Mouse (Mus musculus): ENCODE measurements around the gene Rtn3. TPM values are rescaled to one million over a fixed set of nuclear protein-coding genes. Genes with fewer than 3 reads are reported as not detected.
"Not testable (repeated sequence)": the region's sequence is repeated elsewhere in the genome, so short reads cannot be mapped to it uniquely, and the experiment has no call there.

Gene Rtn3
- 79.9 and 96.3 TPM in 2 replicates for polyA plus RNA-seq (2012; rRNA removed)

- under 1% methylated on average over 80 of the region's 80 CpGs for WGBS
These were observed at the start of gene Rtn3 for GRCm38 (mm10) chr19:7482599-7483511. Gene Rtn3 (minus strand): TSS chr19:7483281.

GRCm38 (mm10) chr19:7531906-7532305, 48.8 kb upstream of the Rtn3 start:
- 96% methylated on average over 5 of the region's 5 CpGs for WGBS
- no peak for DNase-seq (ENCODE audit: low read depth, low spot score)

More at GRCm38 (mm10) chr19:7482599-7483511, at the start of gene Rtn3:
- peak; percentile 95 for DNase-seq (ENCODE audit: low read depth, low spot score)

- peak; percentile 19 for DNase-seq (ENCODE audit: low read depth, low spot score)
- 53% methylated on average over 7 of the region's 7 CpGs for WGBS
These were observed 45.8 kb upstream of the Rtn3 start for GRCm38 (mm10) chr19:7528639-7529428.

- WGBS: 79% methylated on average over 3 of the region's 3 CpGs
- DNase-seq (ENCODE audit: low read depth, low spot score): no peak
These were observed 41.8 kb upstream of the Rtn3 start for GRCm38 (mm10) chr19:7524879-7525278.

GRCm38 (mm10) chr19:7523781-7524180, 40.7 kb upstream of the Rtn3 start:
- no peak for DNase-seq (ENCODE audit: low read depth, low spot score)

- no peak for DNase-seq (ENCODE audit: low read depth, low spot score)
- 92% methylated on average over 1 of the region's 1 CpGs for WGBS
These were observed 40.2 kb upstream of the Rtn3 start for GRCm38 (mm10) chr19:7523292-7523691.

- WGBS: 83% methylated on average over 2 of the region's 2 CpGs
- no peak for DNase-seq (ENCODE audit: low read depth, low spot score)
These were observed 39.8 kb upstream of the Rtn3 start for GRCm38 (mm10) chr19:7522856-7523255.

- WGBS: 78% methylated on average over 3 of the region's 3 CpGs
- no peak for DNase-seq (ENCODE audit: low read depth, low spot score)
These were observed 38.5 kb upstream of the Rtn3 start for GRCm38 (mm10) chr19:7521619-7522018.

GRCm38 (mm10) chr19:7516437-7516836, 33.4 kb upstream of the Rtn3 start:
- 69% methylated on average over 1 of the region's 1 CpGs for WGBS
- no peak for DNase-seq (ENCODE audit: low read depth, low spot score)

GRCm38 (mm10) chr19:7508026-7508425, 24.9 kb upstream of the Rtn3 start:
- no peak for DNase-seq (ENCODE audit: low read depth, low spot score)
- WGBS: 83% methylated on average over 4 of the region's 4 CpGs

- no peak for DNase-seq (ENCODE audit: low read depth, low spot score)
- WGBS: 46% methylated on average over 1 of the region's 1 CpGs
These were observed 23.2 kb upstream of the Rtn3 start for GRCm38 (mm10) chr19:7506321-7506720.

GRCm38 (mm10) chr19:7502432-7502831, 19.4 kb upstream of the Rtn3 start:
- WGBS: 59% methylated on average over 2 of the region's 2 CpGs
- no peak for DNase-seq (ENCODE audit: low read depth, low spot score)

- no peak for DNase-seq (ENCODE audit: low read depth, low spot score)
- 41% methylated on average over 1 of the region's 1 CpGs for WGBS
These were observed 17.6 kb upstream of the Rtn3 start for GRCm38 (mm10) chr19:7500701-7501100.

- 56% methylated on average over 2 of the region's 2 CpGs for WGBS
- DNase-seq (ENCODE audit: low read depth, low spot score): no peak
These were observed 15.7 kb upstream of the Rtn3 start for GRCm38 (mm10) chr19:7498816-7499215.

- WGBS: 32% methylated on average over 1 of the region's 1 CpGs
- DNase-seq (ENCODE audit: low read depth, low spot score): not testable (repeated sequence)
These were observed 13.0 kb upstream of the Rtn3 start for GRCm38 (mm10) chr19:7496070-7496469.

- no peak for DNase-seq (ENCODE audit: low read depth, low spot score)
- 16% methylated on average over 14 of the region's 14 CpGs for WGBS
These were observed 12.3 kb upstream of the Rtn3 start for GRCm38 (mm10) chr19:7495221-7496038.

GRCm38 (mm10) chr19:7494187-7495015, 11.3 kb upstream of the Rtn3 start:
- DNase-seq (ENCODE audit: low read depth, low spot score): peak; percentile 80
- whole genome bisulfite sequencing: under 1% methylated on average over 84 of the region's 84 CpGs

- 16% methylated on average over 31 of the region's 31 CpGs for WGBS
- DNase-seq (ENCODE audit: low read depth, low spot score): no peak
These were observed 10.5 kb upstream of the Rtn3 start, which contains the start of gene Atl3 for GRCm38 (mm10) chr19:7493352-7494186. Gene Atl3 (plus strand): TSS chr19:7494040.
